24 mouse cellular contexts compared by ENCODE assay signal in the genomic region with DNA sequence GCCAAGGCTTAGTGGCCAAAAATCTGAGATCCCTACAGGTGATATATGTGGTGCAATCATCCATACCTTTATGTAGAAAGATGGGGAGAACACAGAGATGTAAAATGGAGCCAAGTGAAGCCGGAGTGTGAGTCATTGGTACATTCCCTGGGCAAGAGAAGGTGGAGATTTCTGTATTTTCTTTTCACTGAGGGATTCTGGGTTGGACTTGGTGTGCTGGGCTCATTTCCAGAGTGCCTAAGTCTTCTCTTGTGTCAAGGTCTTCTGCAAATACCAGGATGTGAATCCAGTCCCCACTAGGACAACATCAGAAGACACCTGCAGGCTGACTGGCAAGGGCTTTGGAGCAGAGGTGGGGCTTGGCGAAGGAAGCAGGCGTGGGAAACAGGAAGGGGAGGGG.
"Had no signal": no experiment of that assay in that cellular context is flagged by ENCODE, and none has a peak within 500 bp of the region (broad histone marks: within the 10 kb centered on the region; RNA-seq: fewer than 3 reads in every experiment).

No protein-coding gene starts in this region.

- H3K27me3 ChIP-seq: heart, embryonic 12.5 days; hindbrain, embryonic 13.5 days; hindbrain, embryonic 15.5 days; intestine, embryonic 15.5 days; limb, embryonic 12.5 days; liver, embryonic 13.5 days; liver, embryonic 15.5 days had no signal

- H3K9ac ChIP-seq: heart, embryonic 12.5 days; hindbrain, embryonic 13.5 days; hindbrain, embryonic 15.5 days; intestine, embryonic 15.5 days; limb, embryonic 12.5 days; liver, embryonic 13.5 days; liver, embryonic 15.5 days; liver, postnatal 0 days had no signal

- DNase-seq: gastrocnemius, postnatal 14 days; heart, adult 18-20 months; heart, postnatal 10 days; heart, postnatal 4 days; kidney, adult 18-20 months; kidney, adult 8-10 months; kidney, postnatal 10 days; kidney, postnatal 25 days; kidney, postnatal 4 days; layer of hippocampus, adult 9-11 months; liver, embryonic 13.5 days; liver, postnatal 0 days had no signal

- H3K27ac ChIP-seq: heart, embryonic 10.5 days; hindbrain, embryonic 13.5 days; hindbrain, embryonic 15.5 days; intestine, embryonic 15.5 days; limb, embryonic 10.5 days; limb, embryonic 12.5 days; liver, embryonic 13.5 days; liver, embryonic 15.5 days had no signal

- H3K36me3 ChIP-seq: heart, embryonic 10.5 days; heart, embryonic 12.5 days; hindbrain, embryonic 13.5 days; hindbrain, embryonic 15.5 days; intestine, embryonic 15.5 days; limb, embryonic 10.5 days; limb, embryonic 12.5 days; liver, embryonic 13.5 days; liver, embryonic 15.5 days had no signal

- H3K9me3 ChIP-seq: heart, embryonic 10.5 days; heart, embryonic 12.5 days; hindbrain, embryonic 13.5 days; hindbrain, embryonic 15.5 days; intestine, embryonic 15.5 days; limb, embryonic 10.5 days; limb, embryonic 12.5 days; liver, embryonic 13.5 days; liver, embryonic 15.5 days had no signal

- ATAC-seq: inflammation-experienced regulatory T-cells, adult 6 months; intestine, embryonic 15.5 days; intestine, postnatal 0 days; liver, postnatal 0 days had no signal

- H3K4me3 ChIP-seq: heart, embryonic 10.5 days; heart, embryonic 12.5 days; hindbrain, embryonic 13.5 days; hindbrain, embryonic 15.5 days; intestine, embryonic 15.5 days; left cerebral cortex, adult 2 months; limb, embryonic 10.5 days; limb, embryonic 12.5 days; liver, embryonic 13.5 days; liver, embryonic 15.5 days had no signal

- H3K4me2 ChIP-seq: heart, embryonic 12.5 days; hindbrain, embryonic 13.5 days; hindbrain, embryonic 15.5 days; intestine, embryonic 15.5 days; limb, embryonic 12.5 days; liver, embryonic 11.5 days; liver, embryonic 13.5 days; liver, embryonic 15.5 days had no signal
